Mouse (Mus musculus) lung, embryonic 15.5 days (tissue): ENCODE measurements at regions not wholly inside any gene's neighbourhood (a gene's known extent, or its start where the extent isn't known, plus 50 kb on each side); places are given as distances from the start of the nearest gene placed in this dataset.
A peak's percentile ranks its signal among the peaks of the same experiment; 100 is the strongest.

ENCODE experiments used
- ATAC-seq: fragments of 200-750 bp; cut with Nextera tagmentation; 2 replicates; pipeline ENCODE4 v1.8.0; 2017; ENCODE audit warnings: moderate number of reproducible peaks, borderline replicate concordance; ENCODE audit not compliant: low FRiP score, low TSS enrichment; ENCODE audit errors: extremely low read depth
- H3K27ac ChIP-seq: fragments of 300-500 bp; sonication (generic); 2 replicates; pipeline ENCODE4 v1.5.1; 2015; ENCODE audit warnings: moderate library complexity, mild to moderate bottlenecking, inconsistent platforms
- H3K27me3 ChIP-seq: fragments of 300-500 bp; sonication (generic); 2 replicates; pipeline ENCODE4 v1.6.1; 2015; ENCODE audit warnings: inconsistent platforms
- H3K36me3 ChIP-seq: fragments of 300-500 bp; sonication (generic); 2 replicates; pipeline ENCODE4 v1.6.1; 2015; ENCODE audit warnings: inconsistent platforms
- H3K4me1 ChIP-seq: fragments of 300-500 bp; sonication (generic); 2 replicates; pipeline ENCODE4 v1.6.1; 2015; ENCODE audit warnings: inconsistent platforms
- H3K4me2 ChIP-seq: fragments of 300-500 bp; sonication (generic); 2 replicates; pipeline ENCODE4 v1.6.1; 2015; ENCODE audit warnings: inconsistent platforms, mild to moderate bottlenecking, moderate library complexity
- H3K4me3 ChIP-seq: fragments of 300-500 bp; sonication (generic); 2 replicates; pipeline ENCODE4 v1.5.1; 2015; ENCODE audit warnings: mild to moderate bottlenecking, inconsistent platforms
- H3K9ac ChIP-seq: fragments of 300-500 bp; sonication (generic); 2 replicates; pipeline ENCODE4 v1.6.1; 2015; ENCODE audit warnings: inconsistent platforms
- H3K9me3 ChIP-seq: fragments of 300-500 bp; sonication (generic); 2 replicates; pipeline ENCODE4 v1.6.1; 2016; ENCODE audit warnings: inconsistent platforms
- WGBS: fragments of 180-500 bp; shearing (Covaris S2); methylation state at CpG from one replicate; pipeline ENCODE4 v1.1.7; 2015; 5-methylcytosine and 5-hydroxymethylcytosine counted together

- Histone ChIP-seq H3K4me1 (no peaks in the 10 kb centered on the region), H3K4me3 (no peak overlapping the region), H3K27ac (no peak overlapping the region), H3K27me3 (no peaks in the 10 kb centered on the region), H3K36me3 (no peaks in the 10 kb centered on the region), H3K9me3 (no peaks in the 10 kb centered on the region), H3K4me2 (no peak overlapping the region), H3K9ac (no peak overlapping the region)
- 20% methylated on average over 4 of the region's 4 CpGs for WGBS
- ATAC-seq: no peak
Observed at GRCm38 (mm10) chr11:18558665-18559064, 460.1 kb downstream of the Meis1 start.

- peak; percentile 82; the same call in 1 of the 2 replicates for ATAC-seq
- Histone ChIP-seq H3K27ac (peak overlapping the region; percentile 80), H3K4me2 (no peak overlapping the region), H3K4me1 (peaks cover 16% of the 10 kb centered on the region), H3K9ac (no peak overlapping the region), H3K4me3 (no peak overlapping the region), H3K27me3 (no peaks in the 10 kb centered on the region), H3K9me3 (no peaks in the 10 kb centered on the region), H3K36me3 (no peaks in the 10 kb centered on the region)
- WGBS: 36% methylated on average over 2 of the region's 2 CpGs
Observed at GRCm38 (mm10) chr11:18535592-18535857, 483.3 kb downstream of the Meis1 start.

- Histone ChIP-seq H3K4me2 (no peak overlapping the region), H3K9me3 (no peaks in the 10 kb centered on the region), H3K27me3 (no peaks in the 10 kb centered on the region), H3K4me1 (peaks cover 16% of the 10 kb centered on the region), H3K27ac (peak overlapping the region; percentile 80), H3K9ac (no peak overlapping the region), H3K36me3 (no peaks in the 10 kb centered on the region), H3K4me3 (no peak overlapping the region)
- ATAC-seq: peak; percentile 81; the same call in 1 of the 2 replicates
- 34% methylated on average over 7 of the region's 7 CpGs for WGBS
Observed at GRCm38 (mm10) chr11:18534807-18535591, 483.8 kb downstream of the Meis1 start.

GRCm38 (mm10) chr11:18531264-18532110 lies 487.3 kb downstream of the Meis1 start:
- no peak overlapping the region for H3K4me2 ChIP-seq
- ATAC-seq: no peak
- H3K9ac ChIP-seq: no peak overlapping the region
- H3K27ac ChIP-seq: no peak overlapping the region
- 49% methylated on average over 2 of the region's 2 CpGs for WGBS
- H3K9me3 ChIP-seq: no peaks in the 10 kb centered on the region
- peaks cover 16% of the 10 kb centered on the region for H3K4me1 ChIP-seq
- no peaks in the 10 kb centered on the region for H3K27me3 ChIP-seq
- no peaks in the 10 kb centered on the region for H3K36me3 ChIP-seq
- H3K4me3 ChIP-seq: no peak overlapping the region

- H3K9ac ChIP-seq: no peak overlapping the region
- ATAC-seq: no peak
- no peak overlapping the region for H3K4me2 ChIP-seq
- H3K27me3 ChIP-seq: no peaks in the 10 kb centered on the region
- H3K36me3 ChIP-seq: no peaks in the 10 kb centered on the region
- no peak overlapping the region for H3K27ac ChIP-seq
- no peak overlapping the region for H3K4me3 ChIP-seq
- WGBS: 53% methylated on average over 4 of the region's 4 CpGs
- no peaks in the 10 kb centered on the region for H3K9me3 ChIP-seq
- H3K4me1 ChIP-seq: peaks cover 6% of the 10 kb centered on the region; the same call in 1 of the 2 replicates
Observed at GRCm38 (mm10) chr11:18528568-18528967, 490.2 kb downstream of the Meis1 start.

- H3K9me3 ChIP-seq: no peaks in the 10 kb centered on the region
- 72% methylated on average over 6 of the region's 6 CpGs for WGBS
- H3K27ac ChIP-seq: no peak overlapping the region
- no peak overlapping the region for H3K4me2 ChIP-seq
- no peaks in the 10 kb centered on the region for H3K36me3 ChIP-seq
- no peaks in the 10 kb centered on the region for H3K4me1 ChIP-seq
- ATAC-seq: no peak
- H3K27me3 ChIP-seq: no peaks in the 10 kb centered on the region
- H3K4me3 ChIP-seq: no peak overlapping the region
- H3K9ac ChIP-seq: no peak overlapping the region
Observed at GRCm38 (mm10) chr11:18495108-18495757, 523.6 kb downstream of the Meis1 start.

GRCm38 (mm10) chr11:18493981-18494380 lies 524.8 kb downstream of the Meis1 start:
- ATAC-seq: no peak
- Histone ChIP-seq H3K27ac (no peak overlapping the region), H3K36me3 (no peaks in the 10 kb centered on the region), H3K4me2 (no peak overlapping the region), H3K27me3 (no peaks in the 10 kb centered on the region), H3K9me3 (no peaks in the 10 kb centered on the region), H3K9ac (no peak overlapping the region), H3K4me1 (no peaks in the 10 kb centered on the region), H3K4me3 (no peak overlapping the region)
- WGBS: 69% methylated on average over 5 of the region's 5 CpGs

- H3K27ac ChIP-seq: no peak overlapping the region
- no peaks in the 10 kb centered on the region for H3K4me1 ChIP-seq
- H3K9me3 ChIP-seq: no peaks in the 10 kb centered on the region
- no peak overlapping the region for H3K9ac ChIP-seq
- no peaks in the 10 kb centered on the region for H3K36me3 ChIP-seq
- H3K4me3 ChIP-seq: no peak overlapping the region
- H3K4me2 ChIP-seq: no peak overlapping the region
- WGBS: 43% methylated on average over 2 of the region's 2 CpGs
- H3K27me3 ChIP-seq: no peaks in the 10 kb centered on the region
- ATAC-seq: no peak
Observed at GRCm38 (mm10) chr11:18493086-18493485, 525.7 kb downstream of the Meis1 start.

GRCm38 (mm10) chr11:18489517-18490256 lies 529.1 kb downstream of the Meis1 start:
- no peaks in the 10 kb centered on the region for H3K27me3 ChIP-seq
- WGBS: 58% methylated on average over 9 of the region's 9 CpGs
- H3K4me2 ChIP-seq: no peak overlapping the region
- no peak overlapping the region for H3K27ac ChIP-seq
- no peak overlapping the region for H3K4me3 ChIP-seq
- no peaks in the 10 kb centered on the region for H3K9me3 ChIP-seq
- no peaks in the 10 kb centered on the region for H3K4me1 ChIP-seq
- ATAC-seq: no peak
- no peak overlapping the region for H3K9ac ChIP-seq
- H3K36me3 ChIP-seq: no peaks in the 10 kb centered on the region

GRCm38 (mm10) chr11:18478841-18479240 lies 525.2 kb upstream of the Etaa1 start:
- no peak overlapping the region for H3K4me3 ChIP-seq
- no peak for ATAC-seq
- H3K27me3 ChIP-seq: no peaks in the 10 kb centered on the region
- no peak overlapping the region for H3K9ac ChIP-seq
- no peaks in the 10 kb centered on the region for H3K9me3 ChIP-seq
- H3K4me1 ChIP-seq: no peaks in the 10 kb centered on the region
- H3K36me3 ChIP-seq: no peaks in the 10 kb centered on the region
- no peak overlapping the region for H3K27ac ChIP-seq
- H3K4me2 ChIP-seq: no peak overlapping the region

- no peak for ATAC-seq
- no peak overlapping the region for H3K4me3 ChIP-seq
- no peak overlapping the region for H3K9ac ChIP-seq
- H3K4me2 ChIP-seq: no peak overlapping the region
- WGBS: 39% methylated on average over 3 of the region's 3 CpGs
- H3K9me3 ChIP-seq: no peaks in the 10 kb centered on the region
- H3K36me3 ChIP-seq: no peaks in the 10 kb centered on the region
- H3K4me1 ChIP-seq: no peaks in the 10 kb centered on the region
- no peaks in the 10 kb centered on the region for H3K27me3 ChIP-seq
- no peak overlapping the region for H3K27ac ChIP-seq
Observed at GRCm38 (mm10) chr11:18451271-18451670, 497.6 kb upstream of the Etaa1 start.
